Mouse (Mus musculus) liver, embryonic 14.5 days (tissue): ENCODE results near the gene Prap1.

Source experiments
- CTCF ChIP-seq: IDR thresholded peaks from 2 replicates; pipeline ENCODE4 v1.5.1; 2016; ENCODE audit warnings: antibody characterized with exemption, low read depth, control low read depth
- EP300 ChIP-seq: IDR thresholded peaks from 2 replicates; pipeline ENCODE4 v1.6.1; 2016; ENCODE audit warnings: antibody characterized with exemption, low read depth

DNA sequence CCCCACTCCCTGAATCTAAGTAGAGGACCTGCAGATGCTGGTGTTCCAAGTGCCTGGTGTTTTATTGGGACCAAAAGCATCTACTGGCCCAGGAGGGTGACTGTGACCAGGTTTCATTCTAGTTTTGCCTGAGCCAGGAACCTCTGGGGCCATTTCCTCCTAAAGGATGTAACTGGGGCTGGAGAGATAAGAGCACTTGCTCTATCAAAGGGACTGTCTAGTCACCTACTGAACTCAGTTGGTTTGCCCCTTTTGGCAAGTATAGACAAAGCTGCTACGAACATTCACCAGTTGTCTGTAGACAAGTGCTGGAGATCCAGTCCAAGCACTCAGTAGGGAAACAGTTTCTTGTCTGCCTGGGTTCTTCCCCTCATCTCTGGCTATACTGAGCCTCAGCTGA, 5.3 kb downstream of the Prap1 start:
- TF ChIP-seq CTCF: no peak
- no peak for TF ChIP-seq EP300
